Mouse (Mus musculus): ENCODE results near the gene Slbp. TPM values are rescaled to one million over a fixed set of nuclear protein-coding genes. Genes with fewer than 3 reads are reported as not detected.

The Slbp gene
- total and polyA plus RNA-seq, 2 experiments from 2014 or later, result 66.0 to 128 TPM

- H3K36me3 ChIP-seq (ENCODE audit: insufficient read depth, low read length), result no peaks in the 10 kb centered on the region
- TF ChIP-seq CTCF (IDR thresholded peaks at IDR 0.05; ENCODE audit: low read depth), result no peak
- ATAC-seq (no peak), DNase-seq (ENCODE audit: low spot score) (no peak)
- H3K27me3 ChIP-seq (ENCODE audit: insufficient read depth, low read length), result no peaks in the 10 kb centered on the region
- H3K4me1 ChIP-seq (ENCODE audit: insufficient read depth, low read length), result no peaks in the 10 kb centered on the region
- H3K4me3 ChIP-seq (ENCODE audit: low read length), result no peak overlapping the region
- H3K9ac ChIP-seq (replicated peaks; ENCODE audit: low read length), result no peak overlapping the region
- H3K9me3 ChIP-seq (ENCODE audit: low read length), result no peaks in the 10 kb centered on the region
- WGBS, result 52% methylated on average over 3 of the region's 3 CpGs
- H3K4me2 ChIP-seq (ENCODE audit: low read depth, low read length), result no peak overlapping the region
- no peak overlapping the region for H3K27ac ChIP-seq
Measured at GRCm38 (mm10) chr5:33623766-33624165, 28.6 kb downstream of the Slbp start.

DNA sequence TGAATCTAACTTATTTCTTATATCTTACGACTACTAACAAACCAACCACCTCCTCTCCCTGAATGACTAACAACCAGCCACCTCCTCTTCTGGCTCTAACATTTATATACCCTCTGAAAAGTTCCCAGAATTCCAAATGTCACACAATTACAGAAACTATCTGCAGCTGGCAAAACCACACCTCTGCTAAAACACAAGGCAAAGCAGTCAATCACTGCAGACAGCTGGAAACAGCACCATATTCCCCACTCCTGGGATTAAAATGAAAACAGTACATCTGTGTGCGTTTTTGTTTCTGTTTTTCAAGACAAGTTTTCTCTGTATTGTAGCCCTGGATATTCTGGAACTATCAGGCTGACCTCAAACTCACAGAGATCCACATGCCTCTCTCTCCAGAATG, 29.7 kb downstream of the Slbp start:
- TF ChIP-seq CTCF (IDR thresholded peaks at IDR 0.05; ENCODE audit: low read depth), result no peak
- no peak overlapping the region for H3K4me3 ChIP-seq (ENCODE audit: low read length)
- H3K27me3 ChIP-seq (ENCODE audit: insufficient read depth, low read length), result no peaks in the 10 kb centered on the region
- H3K36me3 ChIP-seq (ENCODE audit: insufficient read depth, low read length), result no peaks in the 10 kb centered on the region
- ATAC-seq (no peak), DNase-seq (ENCODE audit: low spot score) (no peak)
- H3K9ac ChIP-seq (replicated peaks; ENCODE audit: low read length), result no peak overlapping the region
- H3K9me3 ChIP-seq (ENCODE audit: low read length), result no peaks in the 10 kb centered on the region
- 95% methylated on average over 2 of the region's 2 CpGs for WGBS
- H3K4me2 ChIP-seq (ENCODE audit: low read depth, low read length), result no peak overlapping the region
- no peaks in the 10 kb centered on the region for H3K4me1 ChIP-seq (ENCODE audit: insufficient read depth, low read length)
- H3K27ac ChIP-seq, result no peak overlapping the region

GRCm38 (mm10) chr5:33614391-33614790, 38.0 kb downstream of the Slbp start:
- no peak overlapping the region for H3K4me2 ChIP-seq (ENCODE audit: low read depth, low read length)
- no peaks in the 10 kb centered on the region; the same call in 1 of the 2 replicates for H3K36me3 ChIP-seq (ENCODE audit: insufficient read depth, low read length)
- ATAC-seq, result no peak
- no peaks in the 10 kb centered on the region for H3K27me3 ChIP-seq (ENCODE audit: insufficient read depth, low read length)
- no peak for TF ChIP-seq CTCF (IDR thresholded peaks at IDR 0.05; ENCODE audit: low read depth)
- no peak overlapping the region for H3K9ac ChIP-seq (replicated peaks; ENCODE audit: low read length)
- 86% methylated on average over 6 of the region's 6 CpGs for WGBS
- H3K9me3 ChIP-seq (ENCODE audit: low read length), result no peaks in the 10 kb centered on the region
- no peak overlapping the region for H3K27ac ChIP-seq
- no peak overlapping the region for H3K4me3 ChIP-seq (ENCODE audit: low read length)
- H3K4me1 ChIP-seq (ENCODE audit: insufficient read depth, low read length), result no peaks in the 10 kb centered on the region
- no peak for DNase-seq (ENCODE audit: low spot score)

DNA sequence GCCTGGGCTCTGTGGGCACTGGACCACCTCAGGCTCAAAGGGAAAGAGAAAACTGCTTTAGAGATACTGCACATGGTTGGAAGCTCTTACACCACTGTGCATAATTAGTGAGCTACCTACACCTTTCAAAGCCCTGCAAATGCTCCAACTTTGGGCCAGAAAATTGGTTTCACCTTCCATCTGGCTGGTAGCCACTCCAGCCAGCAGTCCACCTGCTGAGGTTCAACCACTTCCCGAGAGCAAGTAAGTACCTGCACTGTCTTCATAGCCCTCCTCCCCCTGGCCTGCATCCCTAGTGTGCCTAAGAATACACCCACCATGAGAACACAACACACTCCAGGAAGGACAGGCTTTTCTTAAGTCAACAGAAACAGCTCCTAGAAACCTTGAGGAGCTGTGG, 40.6 kb downstream of the Slbp start:
- Histone ChIP-seq H3K36me3 (ENCODE audit: insufficient read depth, low read length) (peaks cover 8% of the 10 kb centered on the region; the same call in 1 of the 2 replicates), H3K27ac (no peak overlapping the region), H3K9ac (replicated peaks; ENCODE audit: low read length) (no peak overlapping the region), H3K4me2 (ENCODE audit: low read depth, low read length) (no peak overlapping the region), H3K4me1 (ENCODE audit: insufficient read depth, low read length) (no peaks in the 10 kb centered on the region), H3K27me3 (ENCODE audit: insufficient read depth, low read length) (no peaks in the 10 kb centered on the region), H3K4me3 (ENCODE audit: low read length) (no peak overlapping the region), H3K9me3 (ENCODE audit: low read length) (no peaks in the 10 kb centered on the region)
- 95% methylated on average over 1 of the region's 1 CpGs for WGBS
- TF ChIP-seq CTCF (IDR thresholded peaks at IDR 0.05; ENCODE audit: low read depth), result no peak
- ATAC-seq (no peak), DNase-seq (ENCODE audit: low spot score) (no peak)

DNA sequence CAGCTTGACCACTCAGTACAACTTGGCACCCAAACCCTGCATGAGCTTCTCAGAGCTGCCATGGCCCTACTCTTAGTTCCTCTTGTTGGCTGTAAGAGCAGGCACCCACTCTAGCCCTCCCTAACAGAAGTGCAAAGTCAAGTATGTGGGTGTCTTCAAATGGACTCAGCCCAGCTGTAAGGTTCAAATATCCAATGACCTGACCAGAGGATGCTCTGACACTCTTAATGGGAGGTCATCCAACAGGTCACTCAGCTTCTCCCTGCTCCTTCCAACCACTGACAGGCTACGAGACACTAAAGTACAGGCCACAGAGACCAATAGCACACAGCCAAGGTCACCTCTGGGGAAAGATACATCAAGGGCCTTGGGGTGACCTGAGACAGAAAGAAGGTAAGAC, 43.1 kb downstream of the Slbp start:
- Histone ChIP-seq H3K9me3 (ENCODE audit: low read length) (no peaks in the 10 kb centered on the region), H3K27me3 (ENCODE audit: insufficient read depth, low read length) (no peaks in the 10 kb centered on the region), H3K4me2 (ENCODE audit: low read depth, low read length) (no peak overlapping the region), H3K9ac (replicated peaks; ENCODE audit: low read length) (no peak overlapping the region), H3K4me3 (ENCODE audit: low read length) (no peak overlapping the region), H3K4me1 (ENCODE audit: insufficient read depth, low read length) (no peaks in the 10 kb centered on the region), H3K36me3 (ENCODE audit: insufficient read depth, low read length) (peaks cover 8% of the 10 kb centered on the region; the same call in 1 of the 2 replicates), H3K27ac (no peak overlapping the region)
- ATAC-seq (no peak), DNase-seq (ENCODE audit: low spot score) (no peak)
- TF ChIP-seq CTCF (IDR thresholded peaks at IDR 0.05; ENCODE audit: low read depth), result no peak
- 86% methylated on average over 1 of the region's 1 CpGs for WGBS

DNA sequence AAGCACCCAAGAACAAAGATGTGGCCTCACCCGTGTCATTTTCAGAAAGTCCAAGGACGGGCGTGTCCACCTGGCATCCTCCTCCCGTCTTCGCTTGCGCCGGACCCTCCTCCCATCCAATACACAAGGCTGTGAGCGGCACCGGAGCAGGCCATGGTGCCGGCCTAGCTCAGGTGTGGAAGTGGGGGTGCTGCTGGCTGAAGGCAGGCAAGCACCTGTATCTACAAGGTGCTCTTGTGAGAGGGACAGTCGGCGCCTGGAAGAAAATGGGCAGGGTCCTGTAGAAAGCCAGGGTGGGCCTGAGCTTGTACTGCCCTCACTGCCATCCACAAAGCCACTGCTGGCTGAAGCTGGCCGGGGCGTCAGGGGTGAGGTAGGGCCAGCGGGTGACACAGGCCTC, 44.9 kb downstream of the Slbp start:
- H3K9ac ChIP-seq (replicated peaks; ENCODE audit: low read length), result no peak overlapping the region
- TF ChIP-seq CTCF (IDR thresholded peaks at IDR 0.05; ENCODE audit: low read depth), result no peak
- H3K9me3 ChIP-seq (ENCODE audit: low read length), result no peaks in the 10 kb centered on the region
- H3K4me1 ChIP-seq (ENCODE audit: insufficient read depth, low read length), result no peaks in the 10 kb centered on the region
- H3K27me3 ChIP-seq (ENCODE audit: insufficient read depth, low read length), result no peaks in the 10 kb centered on the region
- H3K27ac ChIP-seq, result no peak overlapping the region
- H3K4me3 ChIP-seq (ENCODE audit: low read length), result no peak overlapping the region
- no peak for ATAC-seq
- peaks cover 8% of the 10 kb centered on the region; the same call in 1 of the 2 replicates for H3K36me3 ChIP-seq (ENCODE audit: insufficient read depth, low read length)
- no peak overlapping the region for H3K4me2 ChIP-seq (ENCODE audit: low read depth, low read length)
- 97% methylated on average over 15 of the region's 15 CpGs for WGBS
- no peak for DNase-seq (ENCODE audit: low spot score)

- no peaks in the 10 kb centered on the region for H3K4me1 ChIP-seq (ENCODE audit: insufficient read depth, low read length)
- WGBS, result 35% methylated on average over 7 of the region's 7 CpGs
- H3K36me3 ChIP-seq (ENCODE audit: insufficient read depth, low read length), result peaks cover 8% of the 10 kb centered on the region; the same call in 1 of the 2 replicates
- ATAC-seq (peak; percentile 43; the same call in 1 of the 2 replicates), DNase-seq (ENCODE audit: low spot score) (peak; percentile 49)
- H3K4me3 ChIP-seq (ENCODE audit: low read length), result no peak overlapping the region
- no peak for TF ChIP-seq CTCF (IDR thresholded peaks at IDR 0.05; ENCODE audit: low read depth)
- H3K27ac ChIP-seq, result no peak overlapping the region
- no peak overlapping the region for H3K4me2 ChIP-seq (ENCODE audit: low read depth, low read length)
- no peaks in the 10 kb centered on the region for H3K9me3 ChIP-seq (ENCODE audit: low read length)
- no peaks in the 10 kb centered on the region for H3K27me3 ChIP-seq (ENCODE audit: insufficient read depth, low read length)
- H3K9ac ChIP-seq (replicated peaks; ENCODE audit: low read length), result no peak overlapping the region
Measured at GRCm38 (mm10) chr5:33606631-33607030, 45.7 kb downstream of the Slbp start.

All from hindbrain, postnatal 0 days (tissue).